Mouse (Mus musculus) embryonic fibroblast, embryonic 13.5 days (primary cell): ENCODE results near the gene Glrp1. TPM values are rescaled to one million over a fixed set of nuclear protein-coding genes. Genes with fewer than 3 reads are reported as not detected.

Source experiments
- H3K27ac ChIP-seq: 2 replicates; pipeline ENCODE4 v1.5.1; 2012; ENCODE audit warnings: low read length, control low read depth, inconsistent platforms; ENCODE audit not compliant: insufficient read depth
- H3K4me1 ChIP-seq: 2 replicates; pipeline ENCODE4 v1.6.1; 2011; ENCODE audit warnings: low read length; ENCODE audit not compliant: control insufficient read depth, insufficient read depth
- H3K4me3 ChIP-seq: 2 replicates; pipeline ENCODE4 v1.5.1; 2011; ENCODE audit warnings: mild to moderate bottlenecking, control low read depth, low read length; ENCODE audit not compliant: insufficient read depth
- CTCF ChIP-seq: IDR thresholded peaks from 2 replicates; pipeline ENCODE4 v1.5.1; 2011; ENCODE audit warnings: mild to moderate bottlenecking, control low read depth, low read length, moderate library complexity, borderline replicate concordance; ENCODE audit not compliant: insufficient read depth
- POLR2A ChIP-seq: IDR thresholded peaks from 2 replicates; pipeline ENCODE4 v1.6.1; 2011; ENCODE audit warnings: low read depth, mild to moderate bottlenecking, control low read depth, low read length, moderate library complexity
- polyA plus RNA-seq: library from polyadenylated mRNA; stranded (reverse); fragments of >200 nt; gene quantifications from 2 replicates; pipeline ENCODE4 v1.2.4, GENCODE M21; 2011; ENCODE audit warnings: low read depth; ENCODE audit not compliant: missing spikeins, insufficient read length

The Glrp1 gene
- polyA plus RNA-seq, 1 experiment: not detected

GRCm38 (mm10) chr1:88536308-88536707 is 26.4 kb upstream of the Glrp1 start:
- Histone ChIP-seq H3K4me3 (no peak overlapping the region), H3K4me1 (peaks cover 7% of the 10 kb centered on the region), H3K27ac (no peak overlapping the region)
- no peak for TF ChIP-seq POLR2A
- TF ChIP-seq CTCF: no peak

DNA sequence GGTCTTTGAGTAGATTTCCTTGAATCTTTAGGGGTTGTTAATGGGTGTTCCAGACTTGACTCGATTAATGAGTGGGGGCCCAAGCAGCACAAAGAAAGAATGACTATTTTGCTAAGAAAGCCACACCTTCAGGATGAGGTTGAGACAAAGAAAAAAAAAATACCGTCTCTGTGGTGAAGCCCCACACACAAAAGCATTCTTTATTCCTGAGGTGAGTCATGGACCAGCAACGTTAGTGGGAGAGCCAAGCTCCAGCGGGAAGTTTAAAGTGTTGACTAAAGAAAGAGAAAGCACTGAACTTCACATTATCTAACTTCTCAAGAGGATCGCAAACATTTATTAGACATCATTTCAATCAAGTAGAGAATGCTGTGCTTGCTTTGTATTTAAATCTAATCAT is 24.2 kb upstream of the Glrp1 start:
- Histone ChIP-seq H3K4me3 (no peak overlapping the region), H3K27ac (peak overlapping the region; percentile 98), H3K4me1 (peaks cover 7% of the 10 kb centered on the region)
- TF ChIP-seq CTCF: no peak
- no peak for TF ChIP-seq POLR2A

DNA sequence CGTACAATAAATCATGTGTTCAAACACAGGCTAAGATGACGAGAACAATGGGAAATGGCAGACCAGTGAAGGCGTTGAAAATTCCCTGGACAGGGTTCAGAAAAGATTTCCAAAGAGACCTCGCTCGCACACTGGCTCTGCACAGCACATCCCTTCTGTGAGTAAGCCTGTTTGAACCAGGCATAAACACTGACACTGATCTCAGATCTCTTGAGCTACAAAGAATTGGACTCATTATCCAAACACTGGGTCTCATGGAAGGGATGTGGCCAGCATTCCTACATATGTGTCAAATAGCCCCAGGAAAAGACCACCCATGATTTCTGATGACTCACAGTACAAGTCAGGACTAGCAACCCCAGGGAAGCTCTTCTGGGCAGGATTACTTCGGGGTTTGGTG is 16.3 kb upstream of the Glrp1 start:
- TF ChIP-seq CTCF: no peak
- no peak for TF ChIP-seq POLR2A
- H3K27ac ChIP-seq: 0 out of 2 replicates have a peak overlapping the region, but pooled peaks have one; percentile 75
- H3K4me3 ChIP-seq: no peak overlapping the region
- peaks cover 8% of the 10 kb centered on the region; the same call in 1 of the 2 replicates for H3K4me1 ChIP-seq

- peaks cover 8% of the 10 kb centered on the region; the same call in 1 of the 2 replicates for H3K4me1 ChIP-seq
- TF ChIP-seq POLR2A: no peak
- TF ChIP-seq CTCF: no peak
- peak overlapping the region; percentile 65; the same call in 1 of the 2 replicates for H3K27ac ChIP-seq
- H3K4me3 ChIP-seq: no peak overlapping the region
These were observed 15.8 kb upstream of the Glrp1 start for GRCm38 (mm10) chr1:88525622-88526021.

- TF ChIP-seq POLR2A: no peak
- TF ChIP-seq CTCF: no peak
These were observed 11.4 kb upstream of the Glrp1 start for GRCm38 (mm10) chr1:88521170-88521747.

GRCm38 (mm10) chr1:88513613-88514012 is 3.7 kb upstream of the Glrp1 start:
- TF ChIP-seq CTCF: no peak
- TF ChIP-seq POLR2A: no peak
- Histone ChIP-seq H3K4me1 (no peaks in the 10 kb centered on the region), H3K4me3 (no peak overlapping the region), H3K27ac (no peak overlapping the region)

More at GRCm38 (mm10) chr1:88521170-88521747, 11.4 kb upstream of the Glrp1 start:
- Histone ChIP-seq H3K4me3 (no peak overlapping the region), H3K4me1 (peaks cover 8% of the 10 kb centered on the region; the same call in 1 of the 2 replicates), H3K27ac (no peak overlapping the region)

DNA sequence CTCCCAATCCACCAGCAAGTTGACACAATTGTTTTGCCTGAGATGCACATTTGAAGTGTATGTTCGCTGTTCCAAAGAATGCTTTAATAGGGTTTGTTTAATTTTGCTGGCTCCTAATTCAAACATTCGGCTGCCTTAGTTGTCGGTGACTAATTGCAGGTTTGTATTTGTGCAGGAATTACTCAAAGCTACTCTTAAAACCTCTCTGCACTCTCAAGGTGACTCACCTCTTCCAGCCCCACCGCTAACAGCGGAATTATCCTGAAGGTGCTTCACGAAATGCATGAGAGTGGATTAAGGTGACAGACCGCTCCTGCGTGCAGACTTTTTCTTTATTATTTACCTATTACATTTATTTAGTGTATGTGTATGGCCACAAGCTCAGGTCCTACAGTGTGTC is 2.0 kb downstream of the Glrp1 start:
- no peak overlapping the region for H3K4me3 ChIP-seq
- H3K4me1 ChIP-seq: no peaks in the 10 kb centered on the region
- no peak overlapping the region for H3K27ac ChIP-seq
- TF ChIP-seq CTCF (no peak), POLR2A (no peak)

DNA sequence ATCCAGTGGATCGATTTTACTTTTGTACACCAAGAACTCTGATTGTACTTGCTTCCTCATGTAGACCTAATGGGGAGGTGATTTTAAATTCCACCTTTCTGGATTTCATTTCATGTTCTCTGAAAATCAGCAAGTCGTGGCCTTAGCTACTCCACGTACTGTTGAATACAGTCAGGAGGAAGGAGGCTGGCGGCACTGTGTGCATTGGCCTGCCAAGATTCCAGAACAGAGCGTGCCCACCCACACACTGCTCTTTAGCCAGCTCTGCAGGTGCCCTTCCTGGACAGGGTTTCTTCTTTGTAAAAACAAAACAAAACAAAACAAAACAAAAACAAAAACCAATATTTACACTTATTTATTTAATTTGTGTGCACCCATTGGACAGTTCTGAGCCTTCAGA is 2.7 kb downstream of the Glrp1 start:
- Histone ChIP-seq H3K4me1 (no peaks in the 10 kb centered on the region), H3K27ac (no peak overlapping the region), H3K4me3 (no peak overlapping the region)
- TF ChIP-seq CTCF: no peak
- TF ChIP-seq POLR2A: no peak

- no peak for TF ChIP-seq CTCF
- no peak overlapping the region for H3K4me3 ChIP-seq
- H3K4me1 ChIP-seq: no peaks in the 10 kb centered on the region
- no peak overlapping the region for H3K27ac ChIP-seq
These were observed 3.5 kb downstream of the Glrp1 start for GRCm38 (mm10) chr1:88506412-88506811.

GRCm38 (mm10) chr1:88505697-88506096 is 4.2 kb downstream of the Glrp1 start:
- no peak for TF ChIP-seq POLR2A
- no peak for TF ChIP-seq CTCF
- Histone ChIP-seq H3K4me3 (no peak overlapping the region), H3K4me1 (no peaks in the 10 kb centered on the region), H3K27ac (no peak overlapping the region)
